Mouse (Mus musculus) left cerebral cortex, adult 11 months (tissue): ENCODE data around the gene Gm5941.
"Not testable (repeated sequence)": the region's sequence is repeated elsewhere in the genome, so short reads cannot be mapped to it uniquely, and the experiment has no call there.

Source experiments
- DNase-seq: peaks from one replicate; pipeline ENCODE4 v3.0.0; 2022; ENCODE audit warnings: low spot score

The Gm5941 gene

GRCm38 (mm10) chrX:92489649-92490048 lies at the start of gene Gm5941:
TSS of gene Gm5941 (plus strand) at chrX:92489949.
- DNase-seq = not testable (repeated sequence)

GRCm38 (mm10) chrX:92460496-92460895 lies 29.3 kb upstream of the Gm5941 start:
- no peak for DNase-seq

- DNase-seq = no peak
Measured at GRCm38 (mm10) chrX:92464773-92465172, 25.0 kb upstream of the Gm5941 start.

DNA sequence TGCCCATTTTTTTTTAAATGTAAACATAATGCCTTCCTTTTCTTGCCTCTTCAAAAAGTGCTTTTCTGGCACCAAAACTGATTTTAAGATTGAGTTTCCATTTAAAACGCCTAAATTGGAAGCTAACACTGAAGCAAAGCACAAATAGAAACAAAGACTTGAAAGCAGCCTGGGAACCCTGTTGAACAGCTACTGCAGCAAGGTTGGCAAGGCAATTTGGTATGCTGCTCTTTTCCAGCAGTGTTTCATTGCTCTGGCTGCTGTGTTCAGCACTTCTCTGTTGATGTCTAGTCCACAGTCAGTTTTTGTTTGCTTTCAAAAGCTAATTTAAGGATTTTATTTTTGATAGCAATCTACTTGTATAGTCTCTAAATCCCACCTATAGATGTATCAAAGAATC lies 8.5 kb downstream of the Gm5941 start:
- no peak for DNase-seq

GRCm38 (mm10) chrX:92527826-92528225 lies 38.1 kb downstream of the Gm5941 start:
- DNase-seq = no peak
